Mouse (Mus musculus): Measurements from ENCODE around the gene Zfhx3. TPM values are rescaled to one million over a fixed set of nuclear protein-coding genes. Genes with fewer than 3 reads are reported as not detected.
A peak's percentile ranks its signal among the peaks of the same experiment; 100 is the strongest.

Gene Zfhx3
- polyA plus RNA-seq, 1 experiment from 2014 or later = 14.4 TPM

DNA sequence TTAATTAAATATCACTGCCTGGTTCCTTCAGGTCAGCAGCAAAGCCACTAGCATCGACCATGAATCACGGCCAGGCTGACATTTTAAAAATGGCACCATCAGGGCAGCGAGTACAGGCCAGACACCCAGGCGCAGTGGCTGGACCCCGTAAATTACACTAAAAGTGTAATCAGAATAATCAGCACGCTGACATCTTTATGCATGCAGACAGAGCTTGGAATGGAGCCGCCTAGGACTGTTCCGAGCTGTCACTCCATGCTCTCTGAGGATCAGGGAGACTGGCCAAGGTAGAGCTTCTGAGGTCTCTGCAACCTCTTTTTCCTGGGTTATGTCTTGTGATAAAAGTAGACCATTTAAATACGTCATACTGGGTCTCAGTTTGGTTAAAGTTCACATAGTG lies 420.0 kb downstream of the Zfhx3 start:
- no peak for DNase-seq (ENCODE audit: low spot score)
- H3K4me3 ChIP-seq = no peak overlapping the region
- H3K4me1 ChIP-seq = peaks cover 30% of the 10 kb centered on the region
- H3K36me3 ChIP-seq = no peaks in the 10 kb centered on the region
- no peaks in the 10 kb centered on the region; the same call in 1 of the 2 replicates for H3K27me3 ChIP-seq (ENCODE audit: low read depth, poor library complexity, severe bottlenecking)
- H3K9me3 ChIP-seq (replicated peaks) = no peaks in the 10 kb centered on the region
- H3K27ac ChIP-seq (replicated peaks) = no peak overlapping the region
- WGBS = 92% methylated on average over 9 of the region's 9 CpGs

- Histone ChIP-seq H3K4me3 (no peak overlapping the region), H3K36me3 (no peaks in the 10 kb centered on the region), H3K27me3 (ENCODE audit: low read depth, poor library complexity, severe bottlenecking) (no peaks in the 10 kb centered on the region; the same call in 1 of the 2 replicates), H3K9me3 (replicated peaks) (no peaks in the 10 kb centered on the region), H3K4me1 (peaks cover 30% of the 10 kb centered on the region), H3K27ac (replicated peaks) (peak overlapping the region; percentile 50)
- 40% methylated on average over 5 of the region's 5 CpGs for WGBS
- DNase-seq (ENCODE audit: low spot score) = no peak
Observed at GRCm38 (mm10) chr8:108363435-108363834, 421.0 kb downstream of the Zfhx3 start.

GRCm38 (mm10) chr8:108363856-108364255 lies 421.4 kb downstream of the Zfhx3 start:
- 72% methylated on average over 8 of the region's 8 CpGs for WGBS
- no peaks in the 10 kb centered on the region for H3K9me3 ChIP-seq (replicated peaks)
- no peaks in the 10 kb centered on the region for H3K36me3 ChIP-seq
- H3K27me3 ChIP-seq (ENCODE audit: low read depth, poor library complexity, severe bottlenecking) = no peaks in the 10 kb centered on the region; the same call in 1 of the 2 replicates
- no peak for DNase-seq (ENCODE audit: low spot score)
- H3K4me1 ChIP-seq = peaks cover 30% of the 10 kb centered on the region
- no peak overlapping the region for H3K4me3 ChIP-seq
- peak overlapping the region; percentile 50; the same call in 1 of the 2 replicates for H3K27ac ChIP-seq (replicated peaks)

GRCm38 (mm10) chr8:108369081-108369480 lies 426.6 kb downstream of the Zfhx3 start:
- H3K36me3 ChIP-seq = no peaks in the 10 kb centered on the region
- DNase-seq (ENCODE audit: low spot score) = no peak
- WGBS = 71% methylated on average over 6 of the region's 6 CpGs
- no peak overlapping the region for H3K27ac ChIP-seq (replicated peaks)
- H3K9me3 ChIP-seq (replicated peaks) = no peaks in the 10 kb centered on the region
- 0 out of 2 replicates have a peak, but pooled peaks cover 3% of the 10 kb centered on the region for H3K27me3 ChIP-seq (ENCODE audit: low read depth, poor library complexity, severe bottlenecking)
- no peak overlapping the region for H3K4me3 ChIP-seq
- H3K4me1 ChIP-seq = peaks cover 5% of the 10 kb centered on the region

DNA sequence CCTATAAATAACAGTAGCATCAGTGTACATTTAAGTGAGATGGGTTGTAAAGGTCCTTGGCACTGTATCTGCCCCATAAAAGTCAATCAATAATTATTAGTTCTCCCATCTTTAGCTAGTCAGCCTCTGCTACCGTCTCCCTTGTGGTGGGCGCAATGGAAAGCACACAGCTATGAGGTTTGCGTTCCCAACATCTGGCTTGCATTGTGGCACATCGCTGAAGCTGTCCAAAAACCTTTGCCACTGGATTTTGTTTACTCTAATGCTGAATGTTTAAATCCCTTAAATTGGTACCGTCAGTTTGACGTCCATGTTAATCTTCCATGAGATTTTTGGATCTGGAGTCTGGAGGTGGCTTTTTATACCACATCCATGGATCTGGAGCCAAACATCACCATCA lies 428.3 kb downstream of the Zfhx3 start:
- Histone ChIP-seq H3K27me3 (ENCODE audit: low read depth, poor library complexity, severe bottlenecking) (0 out of 2 replicates have a peak, but pooled peaks cover 3% of the 10 kb centered on the region), H3K27ac (replicated peaks) (no peak overlapping the region), H3K4me1 (peaks cover 5% of the 10 kb centered on the region), H3K36me3 (no peaks in the 10 kb centered on the region), H3K4me3 (no peak overlapping the region), H3K9me3 (replicated peaks) (no peaks in the 10 kb centered on the region)
- 83% methylated on average over 6 of the region's 6 CpGs for WGBS
- no peak for DNase-seq (ENCODE audit: low spot score)

GRCm38 (mm10) chr8:108373046-108373445 lies 430.6 kb downstream of the Zfhx3 start:
- peaks cover 5% of the 10 kb centered on the region for H3K4me1 ChIP-seq
- 0 out of 2 replicates have a peak overlapping the region, but pooled peaks have one; percentile 17 for H3K27ac ChIP-seq (replicated peaks)
- H3K36me3 ChIP-seq = no peaks in the 10 kb centered on the region
- DNase-seq (ENCODE audit: low spot score) = no peak
- 0 out of 2 replicates have a peak, but pooled peaks cover 3% of the 10 kb centered on the region for H3K27me3 ChIP-seq (ENCODE audit: low read depth, poor library complexity, severe bottlenecking)
- no peaks in the 10 kb centered on the region for H3K9me3 ChIP-seq (replicated peaks)
- no peak overlapping the region for H3K4me3 ChIP-seq
- 66% methylated on average over 7 of the region's 7 CpGs for WGBS

- 82% methylated on average over 2 of the region's 2 CpGs for WGBS
- peaks cover 4% of the 10 kb centered on the region for H3K4me1 ChIP-seq
Observed at GRCm38 (mm10) chr8:108378036-108378435, 435.6 kb downstream of the Zfhx3 start.

GRCm38 (mm10) chr8:108383121-108383520 lies 440.7 kb downstream of the Zfhx3 start:
- Histone ChIP-seq H3K36me3 (no peaks in the 10 kb centered on the region), H3K4me1 (peaks cover 24% of the 10 kb centered on the region), H3K27me3 (ENCODE audit: low read depth, poor library complexity, severe bottlenecking) (no peaks in the 10 kb centered on the region), H3K4me3 (no peak overlapping the region), H3K27ac (replicated peaks) (no peak overlapping the region), H3K9me3 (replicated peaks) (no peaks in the 10 kb centered on the region)
- DNase-seq (ENCODE audit: low spot score) = no peak
- WGBS = 88% methylated on average over 4 of the region's 4 CpGs

More at GRCm38 (mm10) chr8:108378036-108378435, 435.6 kb downstream of the Zfhx3 start:
- no peaks in the 10 kb centered on the region for H3K27me3 ChIP-seq (ENCODE audit: low read depth, poor library complexity, severe bottlenecking)
- no peaks in the 10 kb centered on the region for H3K36me3 ChIP-seq
- DNase-seq (ENCODE audit: low spot score) = no peak
- no peak overlapping the region for H3K27ac ChIP-seq (replicated peaks)
- H3K9me3 ChIP-seq (replicated peaks) = no peaks in the 10 kb centered on the region
- H3K4me3 ChIP-seq = no peak overlapping the region

GRCm38 (mm10) chr8:108387160-108387912 lies 444.9 kb downstream of the Zfhx3 start:
- Histone ChIP-seq H3K9me3 (replicated peaks) (no peaks in the 10 kb centered on the region), H3K27ac (replicated peaks) (peak overlapping the region; percentile 76), H3K36me3 (no peaks in the 10 kb centered on the region), H3K4me1 (peaks cover 44% of the 10 kb centered on the region), H3K4me3 (peak overlapping the region; percentile 32), H3K27me3 (ENCODE audit: low read depth, poor library complexity, severe bottlenecking) (no peaks in the 10 kb centered on the region)
- 32% methylated on average over 22 of the region's 22 CpGs for WGBS
- peak; percentile 73 for DNase-seq (ENCODE audit: low spot score)

GRCm38 (mm10) chr8:108387913-108388274 lies 445.4 kb downstream of the Zfhx3 start:
- Histone ChIP-seq H3K4me3 (peak overlapping the region; percentile 32), H3K27ac (replicated peaks) (peak overlapping the region; percentile 76), H3K27me3 (ENCODE audit: low read depth, poor library complexity, severe bottlenecking) (no peaks in the 10 kb centered on the region), H3K9me3 (replicated peaks) (no peaks in the 10 kb centered on the region), H3K4me1 (peaks cover 43% of the 10 kb centered on the region), H3K36me3 (no peaks in the 10 kb centered on the region)
- DNase-seq (ENCODE audit: low spot score) = no peak
- 77% methylated on average over 8 of the region's 8 CpGs for WGBS

- DNase-seq (ENCODE audit: low spot score) = no peak
- Histone ChIP-seq H3K27ac (replicated peaks) (no peak overlapping the region), H3K27me3 (ENCODE audit: low read depth, poor library complexity, severe bottlenecking) (no peaks in the 10 kb centered on the region), H3K36me3 (no peaks in the 10 kb centered on the region), H3K4me1 (peaks cover 21% of the 10 kb centered on the region), H3K4me3 (no peak overlapping the region), H3K9me3 (replicated peaks) (no peaks in the 10 kb centered on the region)
- WGBS = 71% methylated on average over 9 of the region's 9 CpGs
Observed at GRCm38 (mm10) chr8:108392909-108393308, 450.5 kb downstream of the Zfhx3 start.

DNA sequence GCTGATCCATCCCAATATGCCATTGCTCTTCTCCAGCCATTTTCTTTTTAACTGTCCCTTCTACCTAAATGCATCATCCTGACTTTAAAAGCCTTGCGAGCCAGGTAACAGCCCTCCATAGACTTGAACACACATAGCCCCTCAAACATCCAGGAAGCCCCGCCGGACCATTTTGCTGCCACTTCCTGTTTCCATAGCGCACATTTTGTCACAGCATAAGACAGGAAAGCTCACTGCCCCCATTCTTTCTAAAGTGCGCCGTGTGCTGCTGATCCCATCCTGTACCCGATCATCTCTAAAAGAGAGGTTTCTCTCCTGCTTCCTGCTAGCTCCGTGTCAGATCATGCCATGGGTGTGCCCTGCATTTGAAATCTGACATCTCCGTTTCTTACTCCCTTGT lies 459.7 kb downstream of the Zfhx3 start:
- H3K4me3 ChIP-seq = no peak overlapping the region
- no peaks in the 10 kb centered on the region for H3K9me3 ChIP-seq (replicated peaks)
- H3K36me3 ChIP-seq = no peaks in the 10 kb centered on the region
- no peak overlapping the region for H3K27ac ChIP-seq (replicated peaks)
- no peak for DNase-seq (ENCODE audit: low spot score)
- H3K4me1 ChIP-seq = peaks cover 34% of the 10 kb centered on the region
- H3K27me3 ChIP-seq (ENCODE audit: low read depth, poor library complexity, severe bottlenecking) = peaks cover 5% of the 10 kb centered on the region
- 90% methylated on average over 9 of the region's 9 CpGs for WGBS

DNA sequence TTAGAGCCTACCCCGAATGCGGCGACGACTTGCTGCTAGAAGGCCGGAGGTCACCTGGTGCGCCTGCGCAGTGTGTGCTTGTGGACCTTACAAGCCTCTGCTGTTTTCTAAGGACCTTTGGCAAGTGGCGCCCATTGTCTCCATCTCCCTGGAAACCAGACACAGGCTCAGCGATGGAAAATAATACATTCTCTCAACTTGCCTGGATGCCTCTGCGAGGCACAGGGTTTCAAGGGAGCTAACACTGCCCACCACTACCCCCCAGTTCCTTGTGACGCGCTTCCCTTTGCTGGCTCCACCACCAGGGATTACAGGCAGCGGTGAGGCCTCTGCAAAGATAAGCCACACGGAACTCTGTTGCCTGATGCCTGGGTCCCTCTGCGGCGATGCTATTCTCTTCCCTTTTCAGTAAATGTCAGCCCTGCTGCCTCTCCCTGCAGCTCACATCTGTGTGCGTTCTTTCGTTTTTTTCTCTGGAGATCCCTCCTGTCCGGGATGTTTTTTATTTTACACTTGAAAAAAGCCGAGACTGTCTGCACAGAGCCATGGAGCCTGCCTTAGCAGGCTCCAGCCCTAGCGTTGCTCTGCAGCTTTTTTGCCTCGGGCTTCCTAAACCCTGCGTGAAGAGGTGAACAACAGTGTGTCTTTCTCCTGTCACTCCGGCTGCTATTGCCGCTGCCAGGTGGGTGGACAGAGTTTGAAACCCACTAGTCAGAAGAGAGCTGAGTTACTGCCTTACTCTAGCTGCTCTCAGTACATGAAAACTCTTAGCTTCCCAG lies 464.5 kb downstream of the Zfhx3 start:
- 33% methylated on average over 25 of the region's 25 CpGs for WGBS
- H3K4me1 ChIP-seq = peaks cover 26% of the 10 kb centered on the region
- H3K27ac ChIP-seq (replicated peaks) = peak overlapping the region; percentile 81
- H3K9me3 ChIP-seq (replicated peaks) = no peaks in the 10 kb centered on the region
- H3K27me3 ChIP-seq (ENCODE audit: low read depth, poor library complexity, severe bottlenecking) = peaks cover 18% of the 10 kb centered on the region
- H3K4me3 ChIP-seq = peak overlapping the region; percentile 42
- H3K36me3 ChIP-seq = no peaks in the 10 kb centered on the region
- DNase-seq (ENCODE audit: low spot score) = peak; percentile 80
